Mouse (Mus musculus) kidney, embryonic 14.5 days (tissue): Measurements from ENCODE around the gene Fen1. TPM values are rescaled to one million over a fixed set of nuclear protein-coding genes. Genes with fewer than 3 reads are reported as not detected.

Experiments
- microRNA-seq: library from miRNA; unstranded; fragments of <30 nt; microRNA quantifications from one replicate; pipeline ENCODE4, GENCODE M21; 2016
- polyA plus RNA-seq: library from polyadenylated mRNA; unstranded; fragments of >200 nt; fragmentation: Nextera tagmentation; extraction: Ambion mirVana; gene quantifications from 2 replicates; pipeline ENCODE4 v1.2.1, GENCODE M21; 2014

The Fen1 gene
- polyA plus RNA-seq, 1 experiment from 2014 or later = 99.2 TPM

Small RNA genes lying within 50 kb of the gene (microRNA-seq; reads per million reads assigned to microRNA genes)
- gene Mir6993 = not detected

Other genes with a start within 250 kb of the Fen1 start
- 1,412 and 1,461 TPM in 2 replicates for gene Fth1, start 223.6 kb downstream of the Fen1 start, polyA plus RNA-seq
- 1.1 and 1.2 TPM in 2 replicates for gene Best1, start 202.5 kb downstream of the Fen1 start, polyA plus RNA-seq
- gene Rab3il1, start 202.5 kb downstream of the Fen1 start, polyA plus RNA-seq = 20.3 and 26.2 TPM in 2 replicates
- gene Fads3, start 162.6 kb downstream of the Fen1 start, polyA plus RNA-seq = 8.3 and 10.4 TPM in 2 replicates
- gene Fads2, start 102.4 kb downstream of the Fen1 start, polyA plus RNA-seq = 28.3 and 42.4 TPM in 2 replicates
- 51.3 and 94.3 TPM in 2 replicates for gene Fads1, start 21.3 kb downstream of the Fen1 start, polyA plus RNA-seq
- 467 and 649 TPM in 2 replicates for gene Tmem258, start 155 bp downstream of the Fen1 start, polyA plus RNA-seq
- gene Myrf, start 36.6 kb upstream of the Fen1 start, polyA plus RNA-seq = 3.9 and 6.4 TPM in 2 replicates
- 2.2 and 3.0 TPM in 2 replicates for gene Dagla, start 100.7 kb upstream of the Fen1 start, polyA plus RNA-seq
- gene Syt7, start 184.9 kb upstream of the Fen1 start, polyA plus RNA-seq = 2.1 and 2.3 TPM in 2 replicates